Comparison of ENCODE assay signal across 15 mouse cellular contexts in the genomic region with DNA sequence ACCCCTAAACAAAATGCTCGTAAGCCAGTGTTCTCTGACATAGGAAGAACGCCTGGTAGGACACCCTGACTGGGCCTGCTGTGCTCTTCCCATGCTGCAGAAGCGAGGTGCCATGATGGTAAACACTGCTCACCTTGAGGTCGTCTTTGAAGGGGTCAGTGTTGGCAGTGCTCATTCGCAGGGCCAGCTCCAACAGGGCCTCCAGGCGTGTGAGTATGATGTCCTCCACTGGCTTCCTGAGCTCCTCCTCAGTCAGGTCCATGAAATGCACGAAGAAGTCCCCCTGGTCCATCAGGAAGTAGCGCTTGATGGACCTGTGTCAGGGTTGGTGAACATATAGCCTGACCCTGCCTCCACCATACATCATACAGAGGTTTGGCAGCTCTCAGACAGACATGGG. TPM values are rescaled to one million over a fixed set of nuclear protein-coding genes. Genes with fewer than 3 reads are reported as not detected.
"Had no signal": no experiment of that assay in that cellular context is flagged by ENCODE, and none has a peak within 500 bp of the region (broad histone marks: within the 10 kb centered on the region; RNA-seq: fewer than 3 reads in every experiment).

No protein-coding gene starts in this region.

- DNase-seq: forebrain, postnatal 0 days; gastrocnemius, postnatal 14 days; heart, adult 2 months; heart, postnatal 36 days; kidney, adult 18-20 months; kidney, adult 8-10 months; kidney, postnatal 10 days; kidney, postnatal 4 days; liver had no signal

RNA-seq across cellular contexts. Expression of a gene that starts 26.1 kb away (rescaled TPM):
- total RNA-seq: gastrocnemius, adult 18-20 months; gastrocnemius, adult 8-10 months; gastrocnemius, postnatal 14 days; gastrocnemius, postnatal 4 days; heart, adult 2 months; heart, postnatal 14 days; heart, postnatal 36 days had no signal

RNA-seq across cellular contexts. Expression of a gene that starts 44.2 kb away (rescaled TPM):
- total RNA-seq: gastrocnemius, adult 18-20 months; gastrocnemius, adult 8-10 months; gastrocnemius, postnatal 14 days; gastrocnemius, postnatal 4 days; granulocyte monocyte progenitor cell, adult 5-6 weeks; heart, adult 2 months; heart, postnatal 14 days; heart, postnatal 36 days; left cerebral cortex, adult 2 months had no signal
